Mouse (Mus musculus) liver, embryonic 14.5 days (tissue): Measurements from ENCODE around the gene Mobp.

Experiments used
- CTCF ChIP-seq: IDR thresholded peaks from 2 replicates; pipeline ENCODE4 v1.5.1; 2016; ENCODE audit warnings: antibody characterized with exemption, low read depth, control low read depth
- EP300 ChIP-seq: IDR thresholded peaks from 2 replicates; pipeline ENCODE4 v1.6.1; 2016; ENCODE audit warnings: antibody characterized with exemption, low read depth

GRCm38 (mm10) chr9:120116184-120116624, 33.3 kb upstream of the Mobp start:
- TF ChIP-seq EP300: peak; percentile 50; the same call in 1 of the 2 replicates
- TF ChIP-seq CTCF: no peak
